Mouse (Mus musculus): ENCODE measurements around the gene Slc32a1.
A peak's percentile ranks its signal among the peaks of the same experiment; 100 is the strongest.

The Slc32a1 gene

GRCm38 (mm10) chr2:158610488-158611325 lies at the start of gene Slc32a1:
TSS of gene Slc32a1 (plus strand) at chr2:158610767.
- no peak for DNase-seq (ENCODE audit: low spot score in 2 of 2)

- no peak for DNase-seq (ENCODE audit: low spot score in 2 of 2)
Observed at GRCm38 (mm10) chr2:158560801-158561200, 49.8 kb upstream of the Slc32a1 start.

- no peak for DNase-seq (ENCODE audit: low spot score in 2 of 2)
Observed at GRCm38 (mm10) chr2:158561371-158562144, 49.0 kb upstream of the Slc32a1 start.

- peak in 1 of 2 experiments; percentile 13 for DNase-seq (ENCODE audit: low spot score in 2 of 2)
Observed at GRCm38 (mm10) chr2:158570421-158571081, 40.0 kb upstream of the Slc32a1 start.

- DNase-seq (ENCODE audit: low spot score in 2 of 2) = no peak
Observed at GRCm38 (mm10) chr2:158579979-158580378, 30.6 kb upstream of the Slc32a1 start.

GRCm38 (mm10) chr2:158584621-158585358 lies 25.8 kb upstream of the Slc32a1 start:
- no peak for DNase-seq (ENCODE audit: low spot score in 2 of 2)

GRCm38 (mm10) chr2:158588524-158589271 lies 21.9 kb upstream of the Slc32a1 start:
- DNase-seq (ENCODE audit: low spot score in 2 of 2) = no peak

- no peak for DNase-seq (ENCODE audit: low spot score in 2 of 2)
Observed at GRCm38 (mm10) chr2:158590495-158590894, 20.1 kb upstream of the Slc32a1 start.

GRCm38 (mm10) chr2:158591286-158591685 lies 19.3 kb upstream of the Slc32a1 start:
- no peak for DNase-seq (ENCODE audit: low spot score in 2 of 2)

GRCm38 (mm10) chr2:158593371-158593770 lies 17.2 kb upstream of the Slc32a1 start:
- no peak for DNase-seq (ENCODE audit: low spot score in 2 of 2)

- no peak for DNase-seq (ENCODE audit: low spot score in 2 of 2)
Observed at GRCm38 (mm10) chr2:158595103-158595502, 15.5 kb upstream of the Slc32a1 start.

GRCm38 (mm10) chr2:158595577-158595976 lies 15.0 kb upstream of the Slc32a1 start:
- no peak for DNase-seq (ENCODE audit: low spot score in 2 of 2)

- no peak for DNase-seq (ENCODE audit: low spot score in 2 of 2)
Observed at GRCm38 (mm10) chr2:158596803-158597202, 13.8 kb upstream of the Slc32a1 start.

GRCm38 (mm10) chr2:158600517-158600916 lies 10.1 kb upstream of the Slc32a1 start:
- DNase-seq (ENCODE audit: low spot score in 2 of 2) = no peak

- no peak for DNase-seq (ENCODE audit: low spot score in 2 of 2)
Observed at GRCm38 (mm10) chr2:158601326-158601725, 9.2 kb upstream of the Slc32a1 start.

GRCm38 (mm10) chr2:158602663-158603062 lies 7.9 kb upstream of the Slc32a1 start:
- DNase-seq (ENCODE audit: low spot score in 2 of 2) = no peak

- no peak for DNase-seq (ENCODE audit: low spot score in 2 of 2)
Observed at GRCm38 (mm10) chr2:158606511-158606964, 4.0 kb upstream of the Slc32a1 start.

GRCm38 (mm10) chr2:158609681-158610080 lies 886 bp upstream of the Slc32a1 start:
- no peak for DNase-seq (ENCODE audit: low spot score in 2 of 2)

GRCm38 (mm10) chr2:158611326-158611719 lies 756 bp downstream of the Slc32a1 start:
- DNase-seq (ENCODE audit: low spot score in 2 of 2) = no peak

- DNase-seq (ENCODE audit: low spot score in 2 of 2) = no peak
Observed at GRCm38 (mm10) chr2:158611726-158612670, 1.4 kb downstream of the Slc32a1 start.

Measured in heart, adult 9 months (tissue).